Mouse (Mus musculus): ENCODE data around the gene Lamc2. TPM values are rescaled to one million over a fixed set of nuclear protein-coding genes. Genes with fewer than 3 reads are reported as not detected.

The Lamc2 gene
- polyA plus RNA-seq, 1 experiment from 2014 or later = 14.3 TPM

DNA sequence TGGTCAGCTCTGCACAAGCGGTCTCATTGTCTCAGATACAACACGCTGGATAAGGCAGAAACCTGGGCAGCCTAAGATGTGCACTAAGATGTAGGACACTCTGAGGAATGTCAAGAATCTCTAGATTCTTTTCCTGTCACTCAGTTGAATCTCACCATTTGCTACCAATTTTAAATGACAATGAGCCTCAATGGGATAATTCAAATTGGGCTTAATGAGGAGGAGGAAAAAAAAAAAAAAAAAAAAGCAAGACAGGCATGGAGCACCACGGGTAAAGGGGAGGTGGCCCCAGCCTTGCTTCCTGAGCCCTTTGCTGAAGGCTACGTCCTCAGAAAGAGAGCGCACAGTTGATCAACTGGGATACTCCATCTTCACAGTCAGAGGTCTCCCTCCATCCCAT is 93.1 kb downstream of the Lamc2 start:
- no peaks in the 10 kb centered on the region for H3K36me3 ChIP-seq (ENCODE audit: control insufficient read depth, insufficient read depth, low read length)
- 73% methylated on average over 5 of the region's 5 CpGs for WGBS
- H3K4me2 ChIP-seq (replicated peaks; ENCODE audit: low read depth, low read length) = no peak overlapping the region
- no peak overlapping the region for H3K27ac ChIP-seq (ENCODE audit: low read length)
- no peak overlapping the region for H3K9ac ChIP-seq (replicated peaks; ENCODE audit: low read depth, low read length)
- no peaks in the 10 kb centered on the region for H3K4me1 ChIP-seq (ENCODE audit: control insufficient read depth, insufficient read depth, low read length)
- ATAC-seq (ENCODE audit: insufficient number of reproducible peaks, insufficient read depth, low FRiP score, low read depth) = no peak
- no peak overlapping the region for H3K4me3 ChIP-seq (ENCODE audit: low read depth, low read length)
- no peaks in the 10 kb centered on the region for H3K9me3 ChIP-seq (ENCODE audit: control insufficient read depth, low read depth, low read length)
- no peaks in the 10 kb centered on the region for H3K27me3 ChIP-seq (ENCODE audit: control insufficient read depth, insufficient read depth, low read length)

DNA sequence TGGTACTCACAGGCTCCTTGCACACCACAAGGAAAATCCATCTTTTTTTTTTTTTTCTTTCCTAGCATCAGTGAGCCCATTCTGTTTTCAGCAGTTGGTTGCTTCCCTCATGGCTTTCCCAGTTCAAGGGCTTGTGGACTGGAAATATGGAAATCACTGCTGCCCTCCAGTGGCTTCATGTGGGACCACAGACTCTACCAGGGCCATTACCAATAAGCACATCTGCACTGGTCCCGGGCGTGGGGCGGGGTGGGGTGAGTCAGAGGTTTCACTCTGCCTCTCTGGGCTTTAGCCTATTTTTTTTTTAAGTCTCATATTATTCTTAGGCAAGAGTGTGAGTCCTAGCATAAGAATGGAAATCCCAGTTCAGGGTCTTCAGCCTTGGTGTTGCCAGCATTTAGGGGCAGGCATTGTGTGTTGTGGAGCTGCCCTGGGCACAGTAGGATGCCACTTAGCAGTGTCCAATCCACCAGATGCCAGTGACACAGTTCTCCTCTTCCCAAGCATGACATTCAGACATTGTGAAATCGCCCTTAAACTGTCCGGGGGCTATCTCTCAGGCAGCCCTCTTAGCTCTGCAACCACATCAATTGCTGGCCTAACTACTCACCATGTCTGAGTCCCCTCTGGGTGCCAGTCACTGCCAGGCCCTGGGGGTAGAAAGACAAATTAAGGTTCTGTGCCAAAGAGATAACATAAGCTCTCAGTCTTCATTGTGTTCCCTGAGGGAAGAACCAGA is 93.8 kb downstream of the Lamc2 start:
- no peak overlapping the region for H3K27ac ChIP-seq (ENCODE audit: low read length)
- 55% methylated on average over 5 of the region's 5 CpGs for WGBS
- no peaks in the 10 kb centered on the region for H3K27me3 ChIP-seq (ENCODE audit: control insufficient read depth, insufficient read depth, low read length)
- H3K36me3 ChIP-seq (ENCODE audit: control insufficient read depth, insufficient read depth, low read length) = no peaks in the 10 kb centered on the region
- no peak overlapping the region for H3K4me3 ChIP-seq (ENCODE audit: low read depth, low read length)
- H3K4me2 ChIP-seq (replicated peaks; ENCODE audit: low read depth, low read length) = no peak overlapping the region
- no peaks in the 10 kb centered on the region for H3K4me1 ChIP-seq (ENCODE audit: control insufficient read depth, insufficient read depth, low read length)
- H3K9me3 ChIP-seq (ENCODE audit: control insufficient read depth, low read depth, low read length) = no peaks in the 10 kb centered on the region
- ATAC-seq (ENCODE audit: insufficient number of reproducible peaks, insufficient read depth, low FRiP score, low read depth) = 0 out of 2 replicates have a peak, but pooled peaks have one; percentile 28
- no peak overlapping the region for H3K9ac ChIP-seq (replicated peaks; ENCODE audit: low read depth, low read length)

DNA sequence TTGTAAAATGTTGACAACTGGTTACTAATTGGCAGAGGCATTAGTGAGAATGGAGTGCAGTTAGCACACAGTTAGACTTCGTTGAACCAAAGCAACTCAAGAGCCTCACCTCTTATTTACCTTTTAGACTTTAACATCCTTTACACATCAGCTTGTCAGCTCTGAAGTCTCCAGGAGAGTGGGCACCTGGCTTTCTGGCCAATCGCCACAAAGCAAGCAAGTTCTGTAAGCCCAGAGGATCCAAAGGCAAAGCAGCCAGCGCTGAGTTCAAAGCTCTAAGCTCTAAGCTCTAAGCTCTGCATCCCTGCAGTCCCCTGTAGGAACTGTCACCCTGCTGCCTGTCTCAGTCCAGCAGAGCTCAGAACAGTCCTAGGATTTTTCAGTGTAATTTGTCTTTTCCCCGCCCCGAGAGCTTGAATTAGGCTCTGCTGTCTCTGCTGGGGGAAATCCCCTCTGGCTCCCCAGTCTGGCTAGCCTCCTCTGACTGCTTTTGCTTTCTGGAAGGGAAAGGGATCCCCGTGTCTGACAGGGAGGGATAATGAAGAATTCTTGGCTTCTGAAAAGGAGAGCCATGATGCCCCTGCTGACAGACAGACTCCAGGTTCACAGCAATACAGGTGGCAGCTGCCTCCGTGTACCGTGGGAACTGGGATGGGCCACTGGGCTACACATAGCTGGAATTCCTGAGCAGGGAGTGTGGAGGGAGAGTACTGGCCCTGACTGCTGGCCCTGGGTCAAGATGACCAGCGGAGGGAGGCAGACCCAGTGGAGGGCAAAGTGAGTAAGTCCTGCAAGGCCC is 94.6 kb downstream of the Lamc2 start:
- ATAC-seq (ENCODE audit: insufficient number of reproducible peaks, insufficient read depth, low FRiP score, low read depth) = 0 out of 2 replicates have a peak, but pooled peaks have one; percentile 48
- Histone ChIP-seq H3K4me1 (ENCODE audit: control insufficient read depth, insufficient read depth, low read length) (no peaks in the 10 kb centered on the region), H3K27ac (ENCODE audit: low read length) (no peak overlapping the region), H3K4me2 (replicated peaks; ENCODE audit: low read depth, low read length) (no peak overlapping the region; the same call in 1 of the 2 replicates), H3K9ac (replicated peaks; ENCODE audit: low read depth, low read length) (no peak overlapping the region), H3K36me3 (ENCODE audit: control insufficient read depth, insufficient read depth, low read length) (no peaks in the 10 kb centered on the region), H3K9me3 (ENCODE audit: control insufficient read depth, low read depth, low read length) (no peaks in the 10 kb centered on the region), H3K4me3 (ENCODE audit: low read depth, low read length) (no peak overlapping the region), H3K27me3 (ENCODE audit: control insufficient read depth, insufficient read depth, low read length) (no peaks in the 10 kb centered on the region)
- 21% methylated on average over 9 of the region's 9 CpGs for WGBS

DNA sequence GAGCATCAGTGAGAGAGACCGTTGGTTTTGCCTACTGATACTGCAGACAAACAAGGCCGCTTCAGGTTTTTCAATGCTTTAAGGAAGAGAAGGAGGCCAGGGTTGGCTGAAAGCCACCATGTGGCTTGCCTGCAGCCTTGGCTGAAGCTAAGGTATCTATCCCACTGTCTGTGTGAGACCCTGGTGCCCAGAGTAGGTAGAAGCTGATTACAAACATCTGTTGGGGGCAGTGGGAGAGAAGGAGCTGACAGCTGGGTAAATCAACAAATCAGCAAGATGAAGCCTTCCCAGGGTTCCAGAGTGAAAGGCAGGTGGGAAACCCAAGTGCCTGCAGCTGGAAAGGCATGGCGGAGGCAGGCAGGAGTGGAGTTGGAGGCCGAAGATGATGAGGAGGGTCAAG is 95.4 kb downstream of the Lamc2 start:
- H3K4me1 ChIP-seq (ENCODE audit: control insufficient read depth, insufficient read depth, low read length) = no peaks in the 10 kb centered on the region
- H3K27ac ChIP-seq (ENCODE audit: low read length) = no peak overlapping the region
- no peaks in the 10 kb centered on the region for H3K27me3 ChIP-seq (ENCODE audit: control insufficient read depth, insufficient read depth, low read length)
- no peaks in the 10 kb centered on the region for H3K36me3 ChIP-seq (ENCODE audit: control insufficient read depth, insufficient read depth, low read length)
- H3K4me3 ChIP-seq (ENCODE audit: low read depth, low read length) = no peak overlapping the region
- H3K9ac ChIP-seq (replicated peaks; ENCODE audit: low read depth, low read length) = no peak overlapping the region
- 79% methylated on average over 4 of the region's 4 CpGs for WGBS
- no peaks in the 10 kb centered on the region for H3K9me3 ChIP-seq (ENCODE audit: control insufficient read depth, low read depth, low read length)
- ATAC-seq (ENCODE audit: insufficient number of reproducible peaks, insufficient read depth, low FRiP score, low read depth) = no peak
- H3K4me2 ChIP-seq (replicated peaks; ENCODE audit: low read depth, low read length) = no peak overlapping the region

DNA sequence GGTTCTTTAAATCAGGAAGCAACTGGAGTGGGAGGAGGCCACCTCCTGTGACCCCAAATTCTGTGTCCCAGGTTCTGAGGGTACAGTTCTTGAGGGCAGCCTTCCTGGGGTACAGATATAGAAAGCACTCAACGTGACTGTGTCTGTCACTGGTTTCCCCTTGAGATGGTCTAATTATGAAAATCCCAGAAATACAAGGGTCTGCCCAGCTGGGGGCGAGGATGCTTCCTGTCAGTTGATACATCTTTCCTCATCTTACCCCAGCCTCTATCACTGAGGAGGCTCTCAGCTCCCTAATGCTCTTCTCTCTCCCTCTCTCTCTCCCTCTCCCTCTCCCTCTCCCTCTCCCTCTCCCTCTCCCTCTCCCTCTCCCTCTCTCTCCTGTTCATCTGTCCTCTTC is 96.2 kb downstream of the Lamc2 start:
- Histone ChIP-seq H3K27me3 (ENCODE audit: control insufficient read depth, insufficient read depth, low read length) (no peaks in the 10 kb centered on the region), H3K9me3 (ENCODE audit: control insufficient read depth, low read depth, low read length) (no peaks in the 10 kb centered on the region), H3K4me2 (replicated peaks; ENCODE audit: low read depth, low read length) (no peak overlapping the region), H3K27ac (ENCODE audit: low read length) (no peak overlapping the region), H3K9ac (replicated peaks; ENCODE audit: low read depth, low read length) (no peak overlapping the region), H3K4me1 (ENCODE audit: control insufficient read depth, insufficient read depth, low read length) (no peaks in the 10 kb centered on the region), H3K4me3 (ENCODE audit: low read depth, low read length) (no peak overlapping the region), H3K36me3 (ENCODE audit: control insufficient read depth, insufficient read depth, low read length) (no peaks in the 10 kb centered on the region)
- ATAC-seq (ENCODE audit: insufficient number of reproducible peaks, insufficient read depth, low FRiP score, low read depth) = no peak
- 83% methylated on average over 2 of the region's 2 CpGs for WGBS

DNA sequence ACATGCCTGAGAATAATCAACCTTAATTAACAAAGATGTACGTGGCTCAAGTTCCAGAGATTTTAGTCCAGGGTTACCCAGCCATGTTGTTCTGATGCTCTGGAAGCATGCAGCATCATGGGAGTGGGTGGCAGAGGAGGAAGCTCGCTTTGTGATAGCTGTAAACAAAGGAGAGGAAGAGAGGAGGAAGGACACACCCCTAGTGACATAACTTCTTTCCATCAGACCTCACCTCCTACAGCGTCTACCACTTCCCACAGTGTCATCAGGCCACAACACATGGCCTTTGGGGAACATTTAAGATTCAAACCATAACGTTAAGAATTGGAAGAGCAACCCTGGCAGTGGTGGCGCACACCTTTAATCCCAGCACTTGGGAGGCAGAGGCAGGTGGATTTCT is 98.5 kb downstream of the Lamc2 start:
- Histone ChIP-seq H3K27ac (ENCODE audit: low read length) (no peak overlapping the region), H3K27me3 (ENCODE audit: control insufficient read depth, insufficient read depth, low read length) (no peaks in the 10 kb centered on the region), H3K4me2 (replicated peaks; ENCODE audit: low read depth, low read length) (no peak overlapping the region), H3K36me3 (ENCODE audit: control insufficient read depth, insufficient read depth, low read length) (no peaks in the 10 kb centered on the region), H3K9me3 (ENCODE audit: control insufficient read depth, low read depth, low read length) (no peaks in the 10 kb centered on the region), H3K4me1 (ENCODE audit: control insufficient read depth, insufficient read depth, low read length) (no peaks in the 10 kb centered on the region), H3K9ac (replicated peaks; ENCODE audit: low read depth, low read length) (no peak overlapping the region), H3K4me3 (ENCODE audit: low read depth, low read length) (no peak overlapping the region)
- no peak for ATAC-seq (ENCODE audit: insufficient number of reproducible peaks, insufficient read depth, low FRiP score, low read depth)
- 80% methylated on average over 5 of the region's 5 CpGs for WGBS

DNA sequence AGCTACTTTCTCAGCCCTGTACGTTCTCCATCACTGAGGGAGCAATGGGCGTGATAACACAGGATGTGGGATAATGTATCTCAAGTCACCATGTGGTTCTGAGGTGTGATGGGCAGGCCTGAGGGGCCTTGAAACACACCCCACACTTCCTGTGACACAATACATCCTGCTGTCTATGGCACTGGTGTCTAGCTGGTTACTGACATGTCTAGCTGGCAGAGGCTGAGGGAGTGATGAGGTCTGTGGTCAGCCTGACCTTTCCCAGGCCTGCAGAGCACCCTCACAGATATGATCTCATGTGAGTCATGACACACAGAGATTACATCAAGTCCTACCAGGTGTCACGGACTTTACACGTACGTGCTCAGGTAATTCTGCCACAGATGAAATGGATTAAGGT is 101.0 kb downstream of the Lamc2 start:
- Histone ChIP-seq H3K4me1 (ENCODE audit: control insufficient read depth, insufficient read depth, low read length) (no peaks in the 10 kb centered on the region), H3K9ac (replicated peaks; ENCODE audit: low read depth, low read length) (no peak overlapping the region), H3K27me3 (ENCODE audit: control insufficient read depth, insufficient read depth, low read length) (no peaks in the 10 kb centered on the region), H3K36me3 (ENCODE audit: control insufficient read depth, insufficient read depth, low read length) (no peaks in the 10 kb centered on the region), H3K9me3 (ENCODE audit: control insufficient read depth, low read depth, low read length) (no peaks in the 10 kb centered on the region), H3K4me2 (replicated peaks; ENCODE audit: low read depth, low read length) (no peak overlapping the region), H3K4me3 (ENCODE audit: low read depth, low read length) (no peak overlapping the region), H3K27ac (ENCODE audit: low read length) (no peak overlapping the region)
- WGBS = 85% methylated on average over 5 of the region's 5 CpGs
- ATAC-seq (ENCODE audit: insufficient number of reproducible peaks, insufficient read depth, low FRiP score, low read depth) = no peak

DNA sequence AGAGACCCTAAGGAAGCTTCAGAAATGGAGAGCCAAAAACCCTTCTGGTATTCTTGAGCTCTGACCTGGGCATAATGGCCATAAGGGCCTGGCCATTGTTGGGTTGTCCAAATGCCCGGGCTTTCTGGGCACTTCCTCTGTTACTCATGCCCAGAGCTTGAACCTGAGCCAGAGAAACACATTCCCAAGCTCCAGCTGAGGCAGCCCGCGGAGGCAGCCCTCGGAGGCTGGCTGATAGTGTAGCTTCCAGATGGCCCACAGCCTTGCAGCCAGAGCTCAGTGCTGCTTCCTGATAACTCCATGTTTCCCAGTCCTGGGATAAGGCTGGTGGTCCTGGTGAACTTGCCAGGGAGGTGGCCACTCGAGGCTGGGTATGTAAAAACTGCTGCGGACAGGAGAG is 102.1 kb downstream of the Lamc2 start:
- Histone ChIP-seq H3K27me3 (ENCODE audit: control insufficient read depth, insufficient read depth, low read length) (no peaks in the 10 kb centered on the region), H3K4me1 (ENCODE audit: control insufficient read depth, insufficient read depth, low read length) (no peaks in the 10 kb centered on the region), H3K36me3 (ENCODE audit: control insufficient read depth, insufficient read depth, low read length) (no peaks in the 10 kb centered on the region), H3K4me2 (replicated peaks; ENCODE audit: low read depth, low read length) (no peak overlapping the region), H3K9me3 (ENCODE audit: control insufficient read depth, low read depth, low read length) (no peaks in the 10 kb centered on the region), H3K4me3 (ENCODE audit: low read depth, low read length) (no peak overlapping the region), H3K27ac (ENCODE audit: low read length) (no peak overlapping the region), H3K9ac (replicated peaks; ENCODE audit: low read depth, low read length) (no peak overlapping the region)
- 67% methylated on average over 6 of the region's 6 CpGs for WGBS
- ATAC-seq (ENCODE audit: insufficient number of reproducible peaks, insufficient read depth, low FRiP score, low read depth) = no peak
